Mouse (Mus musculus) limb, embryonic 10.5 days (tissue): Measurements from ENCODE around the gene Smc6. TPM values are rescaled to one million over a fixed set of nuclear protein-coding genes. Genes with fewer than 3 reads are reported as not detected.

Experiments
- DNase-seq: peaks from one replicate; pipeline ENCODE4 v3.0.0-alpha.2; 2017; ENCODE audit warnings: low spot score
- H3K27ac ChIP-seq: fragments of 300-500 bp; sonication (generic); 2 replicates; pipeline ENCODE4 v1.5.1; 2016; ENCODE audit warnings: mild to moderate bottlenecking
- H3K27me3 ChIP-seq: fragments of 300-500 bp; sonication (generic); 2 replicates; pipeline ENCODE4 v1.6.1; 2016; ENCODE audit warnings: low read depth, mild to moderate bottlenecking; ENCODE audit not compliant: poor library complexity, severe bottlenecking
- H3K36me3 ChIP-seq: fragments of 300-500 bp; sonication (generic); 2 replicates; pipeline ENCODE4 v1.6.1; 2016; ENCODE audit warnings: mild to moderate bottlenecking, moderate library complexity
- H3K4me1 ChIP-seq: fragments of 300-500 bp; sonication (generic); 2 replicates; pipeline ENCODE4 v1.6.1; 2016
- H3K4me3 ChIP-seq: fragments of 300-500 bp; sonication (generic); 2 replicates; pipeline ENCODE4 v1.5.1; 2016; ENCODE audit warnings: mild to moderate bottlenecking, moderate library complexity
- H3K9me3 ChIP-seq: fragments of 300-500 bp; sonication (generic); replicated peaks from 2 replicates; pipeline ENCODE4 v1.6.1; 2016; ENCODE audit warnings: mild to moderate bottlenecking
- WGBS: fragments of 180-500 bp; shearing (Covaris S2); methylation state at CpG from one replicate; pipeline ENCODE4 v1.1.7; 2016; 5-methylcytosine and 5-hydroxymethylcytosine counted together
- microRNA-seq: library from miRNA; unstranded; fragments of <30 nt; microRNA quantifications from one replicate; pipeline ENCODE4, GENCODE M21; 2017
- polyA plus RNA-seq: library from polyadenylated mRNA; unstranded; fragments of >200 nt; fragmentation: Nextera tagmentation; extraction: Ambion mirVana; gene quantifications from 2 replicates; pipeline ENCODE4 v1.2.1, GENCODE M21; 2016

Gene Smc6
- polyA plus RNA-seq, 1 experiment from 2014 or later = 137 TPM

GRCm38 (mm10) chr12:11367099-11367765 is 101.5 kb downstream of the Smc6 start:
- Histone ChIP-seq H3K4me3 (no peak overlapping the region), H3K4me1 (no peaks in the 10 kb centered on the region), H3K27me3 (no peaks in the 10 kb centered on the region), H3K9me3 (no peaks in the 10 kb centered on the region), H3K27ac (no peak overlapping the region), H3K36me3 (no peaks in the 10 kb centered on the region)
- no peak for DNase-seq
- WGBS = 72% methylated on average over 3 of the region's 3 CpGs

Small RNA genes within 50 kb of the gene (microRNA-seq; reads per million reads assigned to microRNA genes)
- not detected for gene Mir7675

Other genes with a start within 250 kb of the Smc6 start
- gene Kcns3, start 114.8 kb upstream of the Smc6 start, polyA plus RNA-seq = 0.18 and 0.28 TPM in 2 replicates
- 0.26 TPM in 1 of 2 replicates, not detected in the other for gene Msgn1, start 56.9 kb upstream of the Smc6 start, polyA plus RNA-seq
- 21.9 and 23.1 TPM in 2 replicates for gene Gen1, start 85 bp upstream of the Smc6 start, polyA plus RNA-seq
- gene Vsnl1, start 170.7 kb downstream of the Smc6 start, polyA plus RNA-seq = 0.45 and 0.78 TPM in 2 replicates
- gene Rad51ap2, start 190.2 kb downstream of the Smc6 start, polyA plus RNA-seq = 0.04 and 0.21 TPM in 2 replicates